Mouse (Mus musculus): ENCODE data around the gene Cwf19l2. TPM values are rescaled to one million over a fixed set of nuclear protein-coding genes. Genes with fewer than 3 reads are reported as not detected.

The Cwf19l2 gene
- polyA plus RNA-seq (2012; rRNA removed): 1.8 and 2.3 TPM in 2 replicates

GRCm38 (mm10) chr9:3403251-3404208 lies at the start of gene Cwf19l2:
Gene Cwf19l2, plus strand, starts transcription at chr9:3403592.

Other genes starting within 250 kb of the Cwf19l2 start
- gene Alkbh8, start 68.5 kb upstream of the Cwf19l2 start, polyA plus RNA-seq (2012; rRNA removed): 5.4 and 6.2 TPM in 2 replicates
- gene Gucy1a2, start 129.2 kb downstream of the Cwf19l2 start, polyA plus RNA-seq (2012; rRNA removed): 0.07 and 0.08 TPM in 2 replicates

Measured in liver, embryonic 14 days (tissue).